Comparison of ENCODE assay signal across 24 mouse cellular contexts in the genomic region with DNA sequence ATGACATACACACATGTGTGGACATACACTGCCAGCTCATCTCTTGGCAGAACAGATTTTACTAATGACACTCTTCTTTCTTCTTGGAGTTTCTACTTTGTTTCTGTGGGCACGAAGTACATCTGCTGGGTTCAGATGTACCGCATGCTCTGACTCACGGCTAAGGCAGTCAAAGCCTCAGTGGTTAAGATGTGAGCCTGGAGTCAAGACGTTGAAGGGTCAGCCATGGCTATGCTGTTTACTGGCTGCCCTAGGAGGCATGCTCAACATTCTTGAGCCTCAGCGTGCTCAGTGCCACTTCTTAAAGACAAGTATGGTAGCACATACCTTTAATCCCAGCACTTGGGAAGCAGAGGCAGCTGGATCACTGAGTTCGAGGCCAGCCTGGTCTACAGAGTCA. TPM values are rescaled to one million over a fixed set of nuclear protein-coding genes. Genes with fewer than 3 reads are reported as not detected.
"Had no signal": no experiment of that assay in that cellular context is flagged by ENCODE, and none has a peak within 500 bp of the region (broad histone marks: within the 10 kb centered on the region; RNA-seq: fewer than 3 reads in every experiment).

No protein-coding gene starts in this region.

- H3K4me1 ChIP-seq: limb, embryonic 13.5 days; lung, embryonic 15.5 days; midbrain, embryonic 10.5 days; stomach, embryonic 15.5 days had no signal

- H3K27me3 ChIP-seq: limb, embryonic 13.5 days; lung, embryonic 15.5 days; megakaryocyte, embryonic 14.5 days; midbrain, embryonic 13.5 days; neural tube, embryonic 13.5 days; stomach, embryonic 15.5 days had no signal

- H3K36me3 ChIP-seq: stomach, embryonic 15.5 days had no signal

- DNase-seq: kidney, adult 18-20 months; kidney, adult 9 months; kidney, postnatal 14 days; kidney, postnatal 4 days; layer of hippocampus, adult 9-11 months; layer of hippocampus, postnatal 36 days; liver; liver, postnatal 0 days; retina, postnatal 1 day; right cerebral cortex, postnatal 25 days; spleen, adult 18-20 months; thymus, postnatal 25 days had no signal

- H3K4me3 ChIP-seq: limb, embryonic 10.5 days; limb, embryonic 13.5 days; lung, embryonic 15.5 days; megakaryocyte, embryonic 14.5 days; midbrain, embryonic 10.5 days; midbrain, embryonic 13.5 days; myocyte; neural tube, embryonic 13.5 days; stomach, embryonic 15.5 days had no signal

- ATAC-seq: intestine, embryonic 16.5 days; liver, postnatal 0 days; midbrain, embryonic 13.5 days; midbrain, embryonic 16.5 days had no signal

- H3K4me2 ChIP-seq: limb, embryonic 13.5 days; lung, embryonic 15.5 days; midbrain, embryonic 13.5 days; neural tube, embryonic 13.5 days; stomach, embryonic 15.5 days had no signal

- H3K27ac ChIP-seq: limb, embryonic 10.5 days; limb, embryonic 13.5 days; liver, embryonic 14.5 days; lung, embryonic 15.5 days; midbrain, embryonic 10.5 days; midbrain, embryonic 13.5 days; neural tube, embryonic 13.5 days; stomach, embryonic 15.5 days had no signal

- H3K9me3 ChIP-seq: limb, embryonic 10.5 days; limb, embryonic 13.5 days; lung, embryonic 15.5 days; midbrain, embryonic 10.5 days; midbrain, embryonic 13.5 days; neural tube, embryonic 13.5 days; stomach, embryonic 15.5 days had no signal

- H3K9ac ChIP-seq: limb, embryonic 13.5 days; liver, embryonic 14.5 days; liver, postnatal 0 days; lung, embryonic 15.5 days; midbrain, embryonic 13.5 days; neural tube, embryonic 13.5 days; stomach, embryonic 15.5 days had no signal

RNA-seq across cellular contexts. Expression of a gene that starts 43.6 kb away (rescaled TPM):
- polyA plus RNA-seq: midbrain, embryonic 16.5 days; neural tube, embryonic 13.5 days had no signal
